Mouse (Mus musculus) myocyte (in vitro differentiated cells): ENCODE data around the gene Meltf. TPM values are rescaled to one million over a fixed set of nuclear protein-coding genes. Genes with fewer than 3 reads are reported as not detected.

Experiments
- H3K27me3 ChIP-seq: one replicate; pipeline ENCODE4 v1.6.1; 2011; ENCODE audit not compliant: control insufficient read depth, insufficient read depth, insufficient read length
- H3K36me3 ChIP-seq: one replicate; pipeline ENCODE4 v1.6.1; 2011; ENCODE audit not compliant: control insufficient read depth, insufficient read depth
- H3K4me2 ChIP-seq: one replicate; pipeline ENCODE4 v1.6.1; 2011; ENCODE audit warnings: low read depth, control low read depth
- H3K4me3 ChIP-seq: one replicate; pipeline ENCODE4 v1.5.1; 2011; ENCODE audit warnings: mild to moderate bottlenecking, control low read depth, moderate library complexity
- H3K79me2 ChIP-seq: one replicate; pipeline ENCODE4 v1.6.1; 2011; ENCODE audit not compliant: control insufficient read depth, insufficient read depth
- H3ac ChIP-seq: one replicate; pipeline ENCODE4 v1.6.1; 2011; ENCODE audit not compliant: control insufficient read depth, insufficient read length
- CEBPB ChIP-seq: IDR thresholded peaks from 2 replicates; pipeline ENCODE4 v1.6.1; 2011; ENCODE audit warnings: mild to moderate bottlenecking, moderate library complexity; ENCODE audit not compliant: poor library complexity, insufficient read depth, severe bottlenecking
- E2F4 ChIP-seq: IDR thresholded peaks from one replicate; pipeline ENCODE4 v1.6.1; 2011; ENCODE audit warnings: mild to moderate bottlenecking, control low read depth, moderate library complexity; ENCODE audit not compliant: insufficient read depth
- MAX ChIP-seq: IDR thresholded peaks from one replicate; pipeline ENCODE4 v1.6.1; 2011; ENCODE audit warnings: low read depth, mild to moderate bottlenecking, control low read depth
- MYOD1 ChIP-seq, 3 experiments: IDR thresholded peaks; one replicate each; pipeline ENCODE4 v1.6.1; 2011; ENCODE audit warnings: control low read depth in 2 of 3, low read depth in 2 of 3, mild to moderate bottlenecking in 2 of 3, moderate library complexity in 1 of 3; ENCODE audit not compliant: insufficient read length in 2 of 3, control insufficient read depth in 1 of 3
- MYOG ChIP-seq, 3 experiments: IDR thresholded peaks; one replicate each; pipeline ENCODE4 v1.6.1; 2011; ENCODE audit warnings: control low read depth in 2 of 3, low read depth in 2 of 3, mild to moderate bottlenecking in 2 of 3; ENCODE audit not compliant: insufficient read length in 2 of 3, control insufficient read depth in 1 of 3, insufficient read depth in 1 of 3
- POLR2A ChIP-seq: IDR thresholded peaks from one replicate; pipeline ENCODE4 v1.6.1; 2011; ENCODE audit warnings: low read depth, mild to moderate bottlenecking, control low read depth, moderate library complexity; ENCODE audit not compliant: insufficient read length
- POLR2AphosphoS2 ChIP-seq: IDR thresholded peaks from one replicate; pipeline ENCODE4 v1.6.1; 2011; ENCODE audit warnings: low read depth, control low read depth; ENCODE audit not compliant: insufficient read length
- REST ChIP-seq: IDR thresholded peaks from one replicate; pipeline ENCODE4 v1.6.1; 2011; ENCODE audit warnings: mild to moderate bottlenecking, control low read depth, moderate library complexity; ENCODE audit not compliant: insufficient read depth, insufficient read length
- SRF ChIP-seq: IDR thresholded peaks from one replicate; pipeline ENCODE4 v1.6.1; 2011; ENCODE audit warnings: low read depth; ENCODE audit not compliant: control insufficient read depth, insufficient read length
- TCF12 ChIP-seq: IDR thresholded peaks from one replicate; pipeline ENCODE4 v1.6.1; 2011; ENCODE audit warnings: mild to moderate bottlenecking, control low read depth; ENCODE audit not compliant: poor library complexity, insufficient read depth, severe bottlenecking
- TCF3 ChIP-seq: IDR thresholded peaks from one replicate; pipeline ENCODE4 v1.6.1; 2011; ENCODE audit warnings: low read depth, control low read depth; ENCODE audit not compliant: insufficient read length
- USF1 ChIP-seq: IDR thresholded peaks from one replicate; pipeline ENCODE4 v1.6.1; 2011; ENCODE audit warnings: low read depth, mild to moderate bottlenecking, control low read depth, moderate library complexity
- polyA plus RNA-seq: library from polyadenylated mRNA; unstranded; fragments of >200 nt; fragmentation: generic; extraction: Trizol; gene quantifications from one replicate; pipeline ENCODE4 v1.2.1, GENCODE M21; 2012; ENCODE audit warnings: missing spikeins

Gene Meltf
- polyA plus RNA-seq, 1 experiment: not detected

DNA sequence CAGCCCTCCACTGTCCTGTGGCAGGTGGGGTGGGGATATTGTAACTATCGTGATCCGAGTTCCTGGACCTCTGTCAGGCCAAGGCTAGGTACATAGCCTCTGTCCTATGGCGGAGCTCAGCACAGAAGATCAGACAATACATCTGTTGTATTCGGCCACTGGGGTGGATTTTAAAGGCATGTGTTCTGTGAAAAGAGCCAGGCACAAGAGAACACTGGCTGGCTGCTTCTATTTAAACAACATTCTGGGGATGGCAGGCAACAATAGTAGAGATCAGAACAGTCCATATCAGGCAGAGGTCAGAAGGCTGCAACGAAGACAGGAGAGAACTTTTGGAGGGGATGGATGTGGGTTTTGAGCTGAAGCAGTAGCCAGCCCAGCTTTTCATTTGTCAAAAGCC, 53.6 kb downstream of the Meltf start:
- no peaks in the 10 kb centered on the region for H3K36me3 ChIP-seq
- no peaks in the 10 kb centered on the region for H3K27me3 ChIP-seq
- TF ChIP-seq MYOD1 (IDR thresholded peaks at IDR 0.05; ENCODE audit: control insufficient read depth in 1 of 3, insufficient read length in 2 of 3, low read depth in 2 of 3) (no peak), POLR2AphosphoS2 (no peak), TCF12 (no peak), REST (no peak), CEBPB (no peak), POLR2A (no peak), SRF (no peak), TCF3 (no peak), USF1 (no peak), E2F4 (no peak), MYOG (IDR thresholded peaks at IDR 0.05; ENCODE audit: control insufficient read depth in 1 of 3, insufficient read depth in 1 of 3, insufficient read length in 2 of 3, low read depth in 2 of 3) (no peak), MAX (no peak)
- H3K79me2 ChIP-seq: no peaks in the 10 kb centered on the region
- H3ac ChIP-seq: no peak overlapping the region
- no peak overlapping the region for H3K4me3 ChIP-seq
- H3K4me2 ChIP-seq: peak overlapping the region; percentile 87

DNA sequence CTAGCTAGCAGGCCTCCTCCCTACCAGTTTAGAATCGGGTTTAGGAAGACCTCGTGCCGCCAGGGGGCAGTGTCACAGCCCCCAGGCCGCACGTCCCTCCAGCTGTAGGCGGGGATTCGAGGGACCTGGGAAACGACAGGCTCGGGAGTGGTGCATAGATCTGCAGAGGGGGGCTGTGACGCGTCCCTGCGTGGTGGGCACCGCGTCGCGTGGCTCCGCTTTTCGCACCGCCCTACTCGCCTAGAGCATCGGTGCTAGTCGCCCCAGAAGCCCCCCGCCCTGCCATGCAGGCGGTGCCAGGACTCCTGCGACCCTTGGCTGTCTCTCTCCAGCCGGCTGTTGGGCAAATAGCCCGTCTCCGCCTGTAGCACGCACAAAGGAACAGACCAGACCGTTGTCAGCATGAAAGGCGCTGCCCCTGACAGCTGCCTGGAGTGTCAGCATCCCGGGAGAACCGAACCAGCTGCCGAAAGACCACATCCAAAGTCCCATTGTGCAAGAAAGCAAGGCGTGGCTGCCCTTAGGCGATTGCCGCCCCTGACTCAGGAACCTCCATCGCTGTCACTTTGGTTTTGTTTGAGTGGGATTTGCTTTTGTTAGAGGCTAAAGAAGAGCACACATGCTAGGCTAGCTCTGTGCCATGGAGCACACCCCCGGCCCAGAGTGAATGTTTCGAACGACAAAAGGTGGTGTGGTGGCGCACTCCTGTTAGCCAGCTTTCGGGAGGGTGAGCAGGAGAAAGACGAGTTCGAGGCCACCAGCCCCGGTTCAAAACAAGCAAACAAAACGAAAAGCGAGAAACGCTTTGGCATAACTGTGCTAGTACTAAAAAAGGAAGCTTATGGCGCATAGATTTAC, 54.5 kb downstream of the Meltf start:
- Histone ChIP-seq H3K4me2 (peak overlapping the region; percentile 87), H3K4me3 (peak overlapping the region; percentile 20), H3ac (no peak overlapping the region), H3K36me3 (no peaks in the 10 kb centered on the region), H3K27me3 (no peaks in the 10 kb centered on the region), H3K79me2 (no peaks in the 10 kb centered on the region)
- TF ChIP-seq MAX (no peak), POLR2A (peak; percentile 61), TCF12 (no peak), MYOD1 (IDR thresholded peaks at IDR 0.05; ENCODE audit: control insufficient read depth in 1 of 3, insufficient read length in 2 of 3, low read depth in 2 of 3) (peak in 2 of 3 experiments; percentile 83 to 84), REST (no peak), E2F4 (no peak), POLR2AphosphoS2 (peak; percentile 28), CEBPB (peak; percentile 51; the same call in 1 of the 2 replicates), USF1 (no peak), MYOG (IDR thresholded peaks at IDR 0.05; ENCODE audit: control insufficient read depth in 1 of 3, insufficient read depth in 1 of 3, insufficient read length in 2 of 3, low read depth in 2 of 3) (peak; percentile 38 to 91 (median 86)), TCF3 (no peak), SRF (no peak)

DNA sequence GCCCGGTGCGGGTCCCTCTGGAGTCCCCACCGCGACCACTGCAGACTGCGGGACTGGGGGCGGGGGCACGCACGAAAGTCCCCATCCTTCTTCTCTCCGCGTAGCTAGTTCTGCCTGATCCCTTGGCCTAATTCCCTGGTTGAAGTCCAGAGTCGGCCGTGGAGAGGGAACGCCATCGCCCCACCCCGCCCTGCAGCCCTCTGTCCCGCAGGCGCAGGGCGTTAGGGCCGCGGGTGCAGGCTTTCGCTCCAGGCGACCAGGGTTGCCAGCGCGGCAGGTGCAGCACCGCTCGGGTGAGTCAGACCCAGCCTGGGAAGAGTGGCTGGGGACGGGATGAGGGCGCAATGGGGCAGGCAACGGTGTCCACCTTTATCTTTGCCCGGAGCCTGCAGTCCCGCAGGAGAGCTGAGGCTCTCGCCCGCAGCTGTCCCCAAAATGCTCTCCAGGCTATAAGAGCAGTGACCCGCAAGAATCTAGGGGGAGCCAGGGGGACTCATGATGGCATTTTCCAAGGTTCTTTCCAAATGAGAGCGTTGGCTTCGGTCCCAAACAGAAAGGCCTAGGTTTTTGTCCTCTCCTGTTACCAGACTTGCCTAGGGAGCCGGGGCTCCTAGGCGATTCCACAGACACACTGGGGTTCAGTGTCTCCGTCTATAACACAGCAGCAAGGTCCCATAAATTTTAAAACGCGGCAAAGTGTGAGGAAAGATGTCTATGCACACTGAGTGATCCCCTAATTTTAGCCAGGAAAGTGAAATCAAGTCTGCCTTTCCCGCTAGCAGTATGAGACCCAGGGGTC, 55.3 kb downstream of the Meltf start, which contains the start of gene Pigz:
Gene Pigz (plus strand): TSS at position 101 of the 799 bp plus-strand sequence.
- H3K27me3 ChIP-seq: no peaks in the 10 kb centered on the region
- peak within 1 kb of the TSS; percentile 20 for H3K4me3 ChIP-seq
- H3K79me2 ChIP-seq: no peaks in the 10 kb centered on the region
- TF ChIP-seq SRF: no peak
- TF ChIP-seq MYOD1 (IDR thresholded peaks at IDR 0.05; ENCODE audit: control insufficient read depth in 1 of 3, insufficient read length in 2 of 3, low read depth in 2 of 3): peak in 2 of 3 experiments; percentile 88 to 92
- TF ChIP-seq REST: no peak
- peak in 2 of 3 experiments; percentile 89 to 92 for TF ChIP-seq MYOG (IDR thresholded peaks at IDR 0.05; ENCODE audit: control insufficient read depth in 1 of 3, insufficient read depth in 1 of 3, insufficient read length in 2 of 3, low read depth in 2 of 3)
- no peak for TF ChIP-seq POLR2AphosphoS2
- peak within 1 kb of the TSS; percentile 87 for H3K4me2 ChIP-seq
- no peak within 1 kb of the TSS for H3ac ChIP-seq
- no peaks in the 10 kb centered on the region for H3K36me3 ChIP-seq

DNA sequence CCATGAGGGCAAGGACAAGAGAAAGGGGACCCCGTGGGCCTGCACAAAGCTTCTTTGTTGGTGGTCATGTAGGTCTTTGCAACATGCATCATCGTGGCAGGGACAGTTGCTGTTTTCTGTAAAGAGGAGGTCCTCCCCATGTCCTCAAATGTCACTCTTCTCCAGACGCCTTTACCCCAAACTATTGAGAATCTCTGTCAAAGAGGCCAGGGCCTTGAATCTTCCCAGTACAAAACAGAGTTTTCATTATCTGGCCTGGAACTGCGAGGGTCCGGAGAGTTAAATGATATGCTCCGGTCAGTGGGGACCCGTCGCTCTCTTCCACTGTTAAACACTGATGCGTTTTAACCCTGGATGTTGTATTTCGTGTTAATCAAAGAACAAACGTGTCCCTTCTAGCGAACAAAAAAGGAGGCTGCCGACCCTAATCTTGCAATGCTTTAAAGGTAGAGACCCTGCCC, 56.0 kb downstream of the Meltf start:
- Histone ChIP-seq H3K36me3 (no peaks in the 10 kb centered on the region), H3K4me2 (no peak overlapping the region), H3ac (no peak overlapping the region), H3K4me3 (no peak overlapping the region), H3K27me3 (no peaks in the 10 kb centered on the region), H3K79me2 (no peaks in the 10 kb centered on the region)
- TF ChIP-seq MYOG (IDR thresholded peaks at IDR 0.05; ENCODE audit: control insufficient read depth in 1 of 3, insufficient read depth in 1 of 3, insufficient read length in 2 of 3, low read depth in 2 of 3): no peak
- no peak for TF ChIP-seq MAX
- TF ChIP-seq TCF3: no peak
- no peak for TF ChIP-seq POLR2AphosphoS2
- no peak for TF ChIP-seq MYOD1 (IDR thresholded peaks at IDR 0.05; ENCODE audit: control insufficient read depth in 1 of 3, insufficient read length in 2 of 3, low read depth in 2 of 3)
- TF ChIP-seq E2F4: no peak
- no peak for TF ChIP-seq POLR2A
- no peak for TF ChIP-seq USF1
